Mouse (Mus musculus) adrenal gland, adult 18-20 months (tissue): ENCODE measurements around the gene Adgrl1. TPM values are rescaled to one million over a fixed set of nuclear protein-coding genes. Genes with fewer than 3 reads are reported as not detected.
A peak's percentile ranks its signal among the peaks of the same experiment; 100 is the strongest.

ENCODE experiments used
- DNase-seq, 2 experiments: peaks; one replicate each; pipeline ENCODE4 v3.0.0; 2021 to 2022; ENCODE audit warnings: low spot score in 2 of 2
- total RNA-seq, 2 experiments: library from RNA; stranded (reverse); gene quantifications; 1 replicate in 1 of 2; 2 replicates in 1 of 2; pipeline ENCODE4 v1.2.3; 2021

Adgrl1 gene
- total RNA-seq, 2 experiments from 2014 or later = 39.6 to 76.0 TPM

- DNase-seq = no peak
Measured at GRCm38 (mm10) chr8:83901566-83902485, 1.9 kb downstream of the Adgrl1 start.

DNA sequence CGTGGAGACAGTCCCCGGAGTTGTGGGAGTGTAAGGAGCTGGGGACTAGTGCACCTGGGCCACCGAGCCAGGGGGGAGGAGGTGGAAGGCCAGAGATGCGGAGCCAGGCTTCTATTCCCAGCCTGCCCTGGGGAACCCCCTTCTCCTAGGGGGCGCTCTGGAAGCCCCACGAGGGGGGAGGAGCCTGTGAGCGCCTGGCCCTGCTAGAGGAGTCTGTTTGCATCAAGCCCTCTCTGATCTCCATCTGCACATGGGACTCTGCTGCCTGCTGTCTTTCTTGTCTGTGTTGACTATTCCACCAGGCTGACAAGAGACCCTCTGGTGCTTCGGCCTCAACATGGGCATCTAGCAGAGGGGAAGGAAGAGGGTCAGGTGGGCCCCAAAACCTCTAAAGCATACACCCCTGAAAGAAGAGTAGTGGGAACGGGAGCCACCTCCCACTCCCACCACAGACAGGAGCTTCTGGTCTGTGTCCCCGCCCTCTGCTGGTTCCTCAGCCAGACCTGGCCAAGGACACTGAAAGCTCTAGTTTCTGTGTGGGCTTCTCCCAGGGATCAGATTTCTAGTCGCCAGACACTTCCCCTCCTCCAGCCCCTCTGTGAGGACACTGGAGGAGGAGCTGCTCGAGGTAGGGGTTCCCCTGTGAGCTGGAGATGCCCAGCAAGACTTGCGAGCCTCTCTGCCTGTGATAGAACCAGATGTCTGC is 3.2 kb downstream of the Adgrl1 start:
- DNase-seq = no peak

DNA sequence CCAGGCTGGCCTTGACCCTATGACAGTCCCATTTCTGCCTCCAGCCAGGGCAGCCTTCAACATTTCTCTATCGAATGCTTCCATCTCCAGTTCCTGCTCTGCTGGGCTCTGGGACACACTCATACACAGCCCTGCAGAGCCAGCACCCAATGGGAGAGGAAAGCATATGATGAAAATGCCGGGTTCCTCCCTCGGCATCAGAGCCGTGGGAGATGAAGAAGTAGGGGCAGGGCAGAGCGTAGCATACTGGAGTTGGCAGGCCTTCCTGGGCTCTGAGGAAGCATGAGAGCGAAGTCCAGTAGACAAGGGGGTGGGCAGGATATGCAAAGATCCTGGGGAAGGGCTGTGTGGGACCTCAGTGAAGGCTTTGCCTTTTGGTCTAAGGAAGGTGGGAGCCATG is 8.7 kb downstream of the Adgrl1 start:
- DNase-seq = no peak

DNA sequence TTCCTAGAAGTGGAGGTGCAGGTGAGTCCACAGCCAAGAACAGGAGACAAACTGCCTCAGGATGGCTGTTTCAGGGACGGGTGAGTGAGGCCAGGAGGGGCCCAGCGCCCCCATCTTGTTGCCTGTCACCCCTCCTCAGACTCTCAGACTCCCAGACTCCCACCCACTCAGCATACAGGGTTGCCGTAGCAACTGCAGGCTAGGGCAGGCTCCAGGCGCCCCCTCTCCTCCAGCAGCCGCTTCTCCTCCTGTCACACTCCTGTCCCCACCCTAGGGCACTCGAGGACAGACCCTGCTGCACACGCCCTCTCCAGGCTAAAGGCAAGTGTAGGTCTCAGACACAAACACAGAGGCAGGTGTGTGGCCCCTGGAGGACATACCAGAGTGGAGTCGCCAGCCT is 9.4 kb downstream of the Adgrl1 start:
- no peak for DNase-seq

GRCm38 (mm10) chr8:83911809-83912731 is 12.2 kb downstream of the Adgrl1 start:
- DNase-seq = no peak

GRCm38 (mm10) chr8:83914232-83914631 is 14.3 kb downstream of the Adgrl1 start:
- no peak for DNase-seq

GRCm38 (mm10) chr8:83914860-83915259 is 15.0 kb downstream of the Adgrl1 start:
- DNase-seq = no peak

GRCm38 (mm10) chr8:83916015-83916414 is 16.1 kb downstream of the Adgrl1 start:
- no peak for DNase-seq

DNA sequence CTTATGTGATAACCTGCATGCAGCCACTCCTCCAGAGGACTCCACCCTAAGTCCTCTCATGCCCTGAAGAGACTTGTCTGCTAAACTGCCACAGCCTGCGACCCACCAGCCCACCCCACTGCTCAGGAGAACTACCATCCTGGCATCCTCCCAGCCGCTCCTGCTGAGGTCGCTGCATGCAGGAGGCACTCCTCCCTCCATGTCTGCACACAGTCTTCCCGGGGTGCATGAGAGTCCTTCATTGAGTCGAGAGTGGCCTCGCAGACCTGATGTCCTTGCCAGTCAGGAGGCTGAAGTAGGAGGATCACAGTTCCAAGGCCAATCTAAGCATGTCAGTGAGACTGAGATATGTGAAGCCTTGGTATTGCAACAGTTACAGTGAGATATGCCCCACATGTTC is 17.7 kb downstream of the Adgrl1 start:
- DNase-seq = peak in 1 of 2 experiments; percentile 43

GRCm38 (mm10) chr8:83921558-83921957 is 21.7 kb downstream of the Adgrl1 start:
- peak; percentile 78 to 81 for DNase-seq

- DNase-seq = no peak
Measured at GRCm38 (mm10) chr8:83922727-83923126, 22.8 kb downstream of the Adgrl1 start.

DNA sequence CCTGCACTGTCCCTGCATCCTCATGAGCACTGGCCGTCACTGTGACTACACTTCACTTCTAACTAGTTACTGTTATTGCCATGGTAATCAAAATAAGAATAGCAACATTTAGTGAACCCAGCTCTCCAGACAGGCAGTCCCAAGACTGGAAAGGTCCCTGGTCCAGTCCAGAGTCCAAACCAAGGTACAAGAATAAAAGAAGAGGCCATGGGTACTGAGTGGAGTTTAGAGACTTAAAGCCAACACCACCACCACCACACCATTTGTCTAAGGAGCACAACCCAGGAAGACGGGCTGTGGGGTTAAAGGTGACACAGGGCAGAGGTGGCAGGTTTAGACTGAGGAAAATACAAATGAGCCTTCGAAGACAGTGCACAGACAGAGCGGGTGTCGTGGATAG is 24.7 kb downstream of the Adgrl1 start:
- no peak for DNase-seq

DNA sequence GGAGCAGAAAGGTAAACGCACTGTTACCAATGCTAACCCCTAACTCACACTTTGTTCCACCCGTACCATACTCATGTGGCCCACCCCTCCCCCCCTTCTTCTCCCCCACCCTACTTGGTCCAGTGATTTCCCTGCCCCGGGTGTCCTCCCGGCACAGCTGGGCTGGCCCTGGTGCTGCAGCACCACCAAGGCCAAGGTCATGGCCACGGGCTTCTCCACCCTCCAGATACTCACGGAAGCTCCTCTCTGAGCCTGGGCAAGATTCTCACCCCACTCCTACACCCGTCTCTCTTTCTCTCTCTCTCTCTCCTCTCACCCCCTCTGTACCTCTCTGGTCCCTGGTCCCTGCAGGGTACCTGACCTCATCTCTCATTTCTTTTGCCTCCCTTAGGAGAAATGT is 26.4 kb downstream of the Adgrl1 start:
- peak in 1 of 2 experiments; percentile 49 for DNase-seq

DNA sequence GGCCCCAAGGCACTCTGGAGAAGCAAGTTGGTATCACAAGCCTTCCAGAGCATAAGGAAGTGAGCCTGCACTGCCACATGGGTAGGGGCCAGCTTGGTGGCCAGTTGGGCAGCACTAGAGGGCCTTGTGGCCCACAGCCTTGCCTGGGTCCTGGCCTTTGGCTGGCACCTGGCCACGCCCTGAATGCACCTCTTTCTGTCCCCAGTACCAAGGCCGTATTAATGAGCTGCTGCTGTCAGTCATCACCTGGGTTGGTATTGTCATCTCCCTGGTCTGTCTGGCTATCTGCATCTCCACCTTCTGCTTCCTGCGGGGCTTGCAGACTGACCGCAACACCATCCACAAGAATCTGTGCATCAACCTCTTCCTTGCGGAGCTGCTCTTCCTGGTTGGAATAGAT is 34.3 kb downstream of the Adgrl1 start:
- DNase-seq = peak in 1 of 2 experiments; percentile 17

GRCm38 (mm10) chr8:83934994-83935393 is 35.1 kb downstream of the Adgrl1 start:
- no peak for DNase-seq

GRCm38 (mm10) chr8:83935435-83935834 is 35.5 kb downstream of the Adgrl1 start:
- DNase-seq = no peak

DNA sequence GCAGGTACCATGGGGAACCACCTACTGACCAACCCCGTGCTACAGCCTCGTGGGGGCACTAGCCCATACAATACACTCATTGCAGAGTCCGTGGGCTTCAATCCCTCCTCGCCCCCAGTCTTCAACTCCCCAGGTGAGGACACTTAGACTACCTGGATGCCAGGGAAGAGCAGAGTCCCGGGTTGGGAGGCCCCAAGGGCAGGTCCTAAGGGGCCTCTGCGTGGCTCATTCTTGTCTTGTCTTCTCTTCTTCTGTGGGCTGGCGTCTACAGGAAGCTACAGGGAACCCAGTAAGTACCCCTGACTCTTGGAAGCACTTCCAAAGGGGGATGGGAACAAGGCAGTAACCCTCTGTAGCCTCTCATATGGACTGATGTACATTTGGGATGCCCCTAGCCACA is 37.7 kb downstream of the Adgrl1 start:
- DNase-seq = no peak

DNA sequence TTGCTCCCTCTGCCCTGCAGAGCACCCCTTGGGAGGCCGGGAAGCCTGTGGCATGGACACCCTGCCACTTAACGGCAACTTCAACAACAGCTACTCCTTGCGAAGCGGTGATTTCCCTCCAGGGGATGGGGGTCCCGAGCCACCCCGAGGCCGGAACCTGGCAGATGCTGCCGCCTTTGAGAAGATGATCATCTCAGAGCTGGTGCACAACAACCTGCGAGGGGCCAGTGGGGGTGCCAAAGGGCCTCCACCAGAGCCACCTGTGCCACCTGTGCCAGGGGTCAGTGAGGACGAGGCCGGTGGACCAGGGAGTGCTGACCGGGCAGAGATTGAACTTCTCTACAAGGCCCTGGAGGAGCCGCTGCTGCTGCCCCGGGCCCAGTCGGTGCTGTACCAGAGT is 38.4 kb downstream of the Adgrl1 start:
- no peak for DNase-seq

DNA sequence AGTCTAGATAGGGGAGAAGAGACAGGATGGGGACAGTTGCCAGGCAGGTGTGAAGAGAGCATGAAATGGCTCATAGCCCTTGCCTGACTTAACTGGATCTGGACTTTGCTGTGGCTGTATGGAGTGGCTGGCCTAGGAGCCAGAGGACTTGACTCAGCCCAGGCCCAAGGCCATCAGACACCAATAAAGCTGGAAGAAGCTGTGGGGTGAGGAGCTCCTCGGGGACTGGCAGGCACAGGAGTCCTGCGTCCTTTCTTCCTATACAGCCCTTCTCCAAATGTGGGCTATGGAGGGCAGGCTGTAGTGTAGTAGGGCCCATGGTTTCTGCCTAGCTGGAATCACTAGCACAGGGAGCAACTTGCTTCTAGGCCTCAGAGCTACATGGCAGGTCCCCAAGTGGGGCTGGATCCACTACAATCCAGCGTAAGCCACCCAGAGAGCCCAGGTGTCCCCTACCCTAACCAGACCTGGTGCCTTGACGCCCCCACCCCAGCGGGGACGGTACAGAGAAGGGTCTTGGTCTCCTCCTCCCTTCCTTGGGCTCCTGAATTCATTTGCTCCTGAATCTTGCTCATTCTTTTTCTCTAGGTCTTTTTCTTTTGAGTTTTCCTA is 41.3 kb downstream of the Adgrl1 start:
- DNase-seq = no peak

DNA sequence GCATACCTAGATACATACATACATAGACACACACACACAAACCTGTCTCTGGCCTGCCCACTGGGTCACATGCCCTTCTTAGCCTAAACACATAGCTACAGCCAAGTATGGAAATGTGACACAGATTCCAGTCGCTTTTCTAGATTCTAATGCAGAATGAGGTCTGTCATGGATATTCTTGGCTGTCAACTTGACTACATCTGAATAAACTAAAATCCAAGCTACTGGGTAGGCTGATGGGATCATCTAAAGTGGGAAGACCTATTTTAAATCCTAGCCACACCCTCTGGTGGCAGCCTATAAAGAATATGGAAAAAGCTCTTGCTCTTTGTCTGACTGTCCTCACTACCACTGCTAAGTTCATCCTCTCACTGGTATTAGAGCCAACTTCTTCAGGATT is 42.5 kb downstream of the Adgrl1 start:
- no peak for DNase-seq

- no peak for DNase-seq
Measured at GRCm38 (mm10) chr8:83945540-83945939, 45.6 kb downstream of the Adgrl1 start.
